Mouse (Mus musculus) hematopoietic multipotent progenitor cell, adult 10-12 weeks (in vitro differentiated cells): ENCODE measurements around the gene Glrb. TPM values are rescaled to one million over a fixed set of nuclear protein-coding genes. Genes with fewer than 3 reads are reported as not detected.

ENCODE experiments used
- polyA plus RNA-seq: library from polyadenylated mRNA; stranded (reverse); fragments of >175 nt; gene quantifications from 2 replicates; pipeline ENCODE4 v1.2.3, GENCODE M21; 2012; ENCODE audit warnings: low replicate concordance

The Glrb gene
- polyA plus RNA-seq: not detected in 2 replicates

GRCm38 (mm10) chr3:80913111-80913778 lies at the start of gene Glrb:
TSS of gene Glrb (minus strand) at chr3:80913660.

GRCm38 (mm10) chr3:80802596-80803081 lies 110.8 kb downstream of the Glrb start, which contains the start of gene Gria2:
TSS of gene Gria2 (minus strand) at chr3:80802835.

Other genes with a start within 250 kb of the Glrb start
- gene Gria2, start 110.8 kb downstream of the Glrb start, polyA plus RNA-seq: 0.01 TPM in 1 of 2 replicates, not detected in the other
- gene Pdgfc, start 122.8 kb upstream of the Glrb start, polyA plus RNA-seq: 2.0 and 2.6 TPM in 2 replicates